Mouse (Mus musculus) adrenal gland, adult (tissue): ENCODE measurements at regions not wholly inside any gene's neighbourhood (a gene's known extent, or its start where the extent isn't known, plus 50 kb on each side); places are given as distances from the start of the nearest gene placed in this dataset.

ENCODE experiments used
- DNase-seq, 2 experiments: peaks; one replicate each; pipeline ENCODE4 v3.0.0; 2022 to 2023; ENCODE audit warnings: low spot score in 1 of 2; ENCODE audit not compliant: inconsistent age in 2 of 2

- no peak for DNase-seq
Measured at GRCm38 (mm10) chr12:62881202-62881601, 1358.3 kb downstream of the Lrfn5 start.

DNA sequence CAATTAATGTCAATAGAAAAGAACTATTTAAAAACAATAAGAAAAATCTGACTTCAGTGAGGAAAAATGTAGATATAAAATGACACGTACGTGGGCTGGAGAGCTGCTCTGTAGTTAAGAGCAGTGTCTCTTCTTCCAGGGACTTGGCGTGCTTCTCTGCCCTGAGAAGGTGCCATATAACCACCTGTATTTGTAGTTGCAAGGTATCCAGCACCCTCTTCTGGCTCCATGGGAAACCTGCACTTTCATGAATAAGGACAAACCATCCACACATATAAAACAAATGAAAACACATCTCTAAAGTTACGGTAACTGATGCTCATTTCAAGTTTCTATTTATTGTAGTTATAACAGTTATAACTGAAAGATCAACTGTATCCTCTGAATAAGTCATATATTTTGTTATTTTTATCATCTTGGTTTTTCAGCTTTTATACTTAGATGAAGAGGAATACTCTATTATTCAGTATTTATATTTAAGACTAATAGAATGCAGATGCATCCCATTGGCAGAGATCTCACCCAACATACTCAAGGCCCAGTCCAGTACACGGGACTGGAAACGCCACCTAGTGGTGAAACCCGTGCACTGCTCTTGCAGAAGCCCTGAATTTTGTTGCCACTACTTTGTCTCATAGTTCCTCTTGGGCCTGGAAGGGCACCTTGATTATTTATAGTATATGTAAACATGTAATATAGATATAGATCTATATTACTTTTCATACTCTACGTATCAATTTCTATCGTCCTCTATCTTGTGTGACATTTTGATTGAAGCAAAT, 1370.1 kb downstream of the Lrfn5 start:
- peak in 1 of 2 experiments; percentile 24 for DNase-seq
